Mouse (Mus musculus): Measurements from ENCODE around the gene St6gal1.

Gene St6gal1

GRCm38 (mm10) chr16:23299904-23300740 lies 75.6 kb downstream of the St6gal1 start:
- DNase-seq (ENCODE audit: low read depth): no peak

DNA sequence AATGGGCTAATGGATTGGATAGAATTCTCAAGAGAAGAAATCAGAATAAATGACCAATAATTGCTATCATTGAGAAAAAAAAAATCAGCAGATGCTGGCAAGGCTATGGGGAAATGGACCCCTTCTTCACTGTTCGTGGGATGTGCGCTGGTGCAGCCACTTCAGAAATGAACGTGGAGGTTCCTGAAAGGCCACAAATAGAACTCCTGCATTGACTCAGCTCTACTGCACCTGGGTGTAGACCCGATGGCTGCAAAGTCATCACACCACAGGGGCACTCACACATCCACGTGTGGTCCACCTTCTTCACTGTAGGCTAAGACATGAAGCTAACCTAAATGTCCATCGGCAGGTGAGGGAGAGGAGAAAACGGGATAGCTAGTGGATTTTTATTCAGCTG lies 77.2 kb downstream of the St6gal1 start:
- no peak for DNase-seq (ENCODE audit: low read depth)

- peak; percentile 76 for DNase-seq (ENCODE audit: low read depth)
Measured at GRCm38 (mm10) chr16:23305830-23306623, 81.5 kb downstream of the St6gal1 start.

GRCm38 (mm10) chr16:23307142-23307968 lies 82.8 kb downstream of the St6gal1 start:
- DNase-seq (ENCODE audit: low read depth): no peak

DNA sequence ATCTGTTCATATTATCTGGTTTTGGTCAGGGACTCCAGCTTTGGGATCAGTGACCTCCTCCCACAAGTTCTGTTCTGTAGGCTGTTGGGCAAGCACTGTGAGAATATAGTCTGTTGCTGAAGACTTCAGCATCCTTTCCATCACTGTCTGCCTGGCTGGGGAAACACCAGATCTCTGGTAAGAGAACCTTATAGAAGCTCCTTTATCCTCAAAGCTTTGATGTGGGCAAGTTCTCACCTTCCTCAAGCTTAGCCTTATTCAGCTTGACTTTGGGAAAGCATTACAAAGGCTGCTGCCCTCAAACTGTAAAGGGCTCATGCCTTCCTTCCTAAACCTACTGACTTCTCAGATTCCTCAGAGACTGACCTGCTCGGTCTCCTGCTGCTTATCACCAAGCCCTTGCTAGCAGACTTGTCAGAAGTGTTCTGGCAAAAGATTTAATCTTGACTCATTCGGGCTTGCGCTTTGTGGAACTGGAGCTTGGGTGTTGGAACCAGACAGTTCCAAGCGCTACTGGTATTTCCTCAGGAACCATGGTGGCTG lies 83.5 kb downstream of the St6gal1 start:
- no peak for DNase-seq (ENCODE audit: low read depth)

- DNase-seq (ENCODE audit: low read depth): no peak
Measured at GRCm38 (mm10) chr16:23309080-23309479, 84.5 kb downstream of the St6gal1 start.

DNA sequence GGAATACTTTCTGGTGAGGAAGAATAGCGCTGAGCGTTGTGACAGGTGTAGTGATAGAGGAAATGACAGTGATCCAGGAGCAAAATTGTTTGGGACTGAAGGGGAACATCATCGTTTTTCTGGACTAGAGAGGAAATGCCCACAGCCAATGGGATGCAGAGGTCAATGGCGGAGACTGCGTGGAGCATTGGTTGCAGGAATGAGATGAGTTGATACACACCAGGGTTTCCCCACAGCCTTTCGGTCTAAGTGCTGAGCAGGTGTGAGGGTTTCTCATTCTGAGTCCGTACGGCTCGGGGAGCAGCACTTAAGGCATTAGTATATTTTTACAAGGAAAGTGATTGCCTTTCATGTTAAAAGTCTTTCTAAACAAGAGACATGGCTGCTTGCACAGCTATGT lies 88.1 kb downstream of the St6gal1 start:
- DNase-seq (ENCODE audit: low read depth): no peak

DNA sequence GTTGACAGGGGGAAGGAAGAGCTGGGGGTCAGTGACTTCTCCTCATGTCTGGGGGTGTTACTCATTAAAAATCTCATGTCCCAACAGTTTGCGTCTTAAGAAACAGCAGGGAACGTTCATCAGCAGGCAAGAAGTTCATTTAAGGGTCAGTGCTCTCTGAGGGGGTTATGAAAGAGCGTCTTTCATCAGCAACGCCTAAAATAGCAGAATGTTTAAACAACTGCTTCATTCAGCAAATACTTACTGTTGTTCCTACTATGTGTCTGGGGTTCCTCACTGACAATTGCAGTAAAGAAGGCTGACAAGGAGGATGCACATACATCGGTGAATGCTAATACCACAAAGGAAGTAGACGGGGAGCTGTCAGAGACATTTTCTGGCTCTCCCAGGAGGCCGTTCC lies 90.2 kb downstream of the St6gal1 start:
- DNase-seq (ENCODE audit: low read depth): no peak

DNA sequence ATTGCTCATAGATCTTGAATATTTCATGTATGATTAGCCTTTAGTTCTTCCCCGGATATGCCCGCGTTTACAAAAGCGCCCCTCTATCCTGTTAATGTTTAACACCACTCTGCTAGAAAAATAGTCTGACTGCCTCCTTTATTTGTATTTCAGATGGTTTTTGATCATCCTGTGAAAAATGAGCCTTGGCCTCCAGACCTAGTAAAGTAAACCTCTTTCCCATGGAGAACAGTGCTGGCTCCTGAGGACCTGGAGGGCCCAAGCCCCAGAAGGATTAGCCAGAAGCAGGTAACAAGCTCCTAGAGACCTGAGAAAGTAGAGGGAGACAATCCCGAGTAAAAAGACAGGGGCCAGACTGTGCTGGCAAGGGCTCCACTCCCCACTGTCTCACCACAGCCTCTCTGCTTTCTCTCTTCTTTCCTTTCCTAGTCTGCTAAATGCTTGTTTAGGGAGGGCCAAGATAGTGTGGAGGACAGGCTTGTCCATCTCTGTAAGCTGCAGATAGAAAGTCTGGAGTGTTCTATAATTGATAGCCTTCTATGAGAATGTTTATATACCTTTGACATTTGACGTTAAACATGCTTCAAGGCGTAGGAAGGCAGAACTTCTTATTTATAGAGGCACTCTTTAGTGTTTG lies 93.0 kb downstream of the St6gal1 start:
- DNase-seq (ENCODE audit: low read depth): no peak

- DNase-seq (ENCODE audit: low read depth): no peak
Measured at GRCm38 (mm10) chr16:23320025-23320424, 95.5 kb downstream of the St6gal1 start.

DNA sequence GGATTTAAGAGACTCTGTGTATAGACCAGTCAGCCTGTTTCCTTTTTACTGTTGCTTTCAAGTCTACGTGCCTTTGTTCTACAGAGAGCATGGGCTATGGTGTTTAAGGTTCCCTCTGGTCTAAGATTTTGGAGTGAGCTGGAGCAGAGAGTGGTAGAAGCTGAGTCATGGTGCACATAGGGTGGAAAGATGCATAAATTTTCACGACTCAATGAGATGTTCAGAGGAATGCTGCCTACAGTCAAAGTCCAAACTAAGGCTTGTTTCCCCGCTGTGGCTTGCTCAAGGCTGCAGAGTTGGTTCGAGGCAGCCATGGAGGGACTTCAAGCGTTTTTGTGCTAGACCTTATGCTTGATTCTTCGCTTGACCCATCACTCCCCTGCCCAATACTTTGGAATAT lies 96.0 kb downstream of the St6gal1 start:
- no peak for DNase-seq (ENCODE audit: low read depth)

DNA sequence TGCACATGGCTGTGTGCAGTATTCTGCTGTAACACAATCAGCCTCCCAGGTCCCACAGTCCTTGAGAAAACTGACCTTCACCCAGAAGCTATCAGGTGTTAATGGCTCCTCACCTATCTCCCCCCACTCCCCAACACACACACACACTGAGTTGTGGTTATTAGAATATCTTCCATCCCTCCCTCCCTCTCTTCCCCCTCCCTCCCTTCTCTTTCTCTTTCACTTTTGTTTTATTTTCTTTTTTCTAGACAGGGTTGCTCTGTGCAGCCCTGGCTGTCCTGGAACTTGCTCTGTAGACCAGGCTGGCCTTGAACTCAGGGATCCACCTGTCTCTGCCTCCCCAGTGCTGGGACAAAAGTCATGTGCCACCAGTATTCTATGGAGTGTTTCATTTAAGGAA lies 97.9 kb downstream of the St6gal1 start:
- DNase-seq (ENCODE audit: low read depth): no peak

- DNase-seq (ENCODE audit: low read depth): no peak
Measured at GRCm38 (mm10) chr16:23323915-23324314, 99.4 kb downstream of the St6gal1 start.

GRCm38 (mm10) chr16:23324867-23325650 lies 100.5 kb downstream of the St6gal1 start:
- DNase-seq (ENCODE audit: low read depth): no peak

- DNase-seq (ENCODE audit: low read depth): no peak
Measured at GRCm38 (mm10) chr16:23326664-23327063, 102.1 kb downstream of the St6gal1 start.

DNA sequence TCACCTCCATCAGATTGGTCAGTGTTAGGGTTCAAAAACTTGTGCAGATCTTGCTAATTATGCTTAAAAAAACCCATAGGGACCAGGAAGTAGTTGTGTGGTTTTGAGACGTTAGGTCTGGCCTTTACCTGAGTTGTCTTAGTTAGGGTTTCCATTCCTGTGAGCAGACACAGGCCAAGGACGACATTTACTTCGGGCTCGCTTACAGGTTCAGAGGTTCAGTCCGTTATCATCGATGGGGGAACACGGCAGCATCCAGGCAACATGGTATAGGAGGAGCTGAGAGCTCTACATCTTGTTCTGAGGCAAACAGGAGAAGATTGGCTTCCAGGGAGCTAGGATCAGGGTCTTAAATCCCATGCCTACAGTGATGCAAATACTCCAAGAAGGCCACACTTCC lies 102.7 kb downstream of the St6gal1 start:
- DNase-seq (ENCODE audit: low read depth): no peak

DNA sequence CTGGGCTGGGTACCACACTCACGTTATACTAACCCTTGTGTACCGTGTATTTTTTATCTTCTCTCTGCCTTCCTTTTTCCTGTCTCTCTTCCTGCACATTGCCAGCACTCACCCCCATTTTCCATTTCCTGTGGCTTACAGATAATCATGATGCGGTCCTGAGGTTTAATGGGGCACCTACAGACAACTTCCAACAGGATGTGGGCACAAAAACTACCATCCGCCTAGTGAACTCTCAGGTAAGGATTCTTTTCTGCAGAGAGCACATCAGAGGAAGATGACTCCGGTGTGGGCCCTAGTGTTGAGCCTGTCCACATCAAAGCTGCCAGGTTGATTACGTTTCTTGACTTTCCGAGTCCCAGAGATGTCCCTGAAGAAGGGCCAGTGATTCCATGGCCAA lies 103.7 kb downstream of the St6gal1 start:
- DNase-seq (ENCODE audit: low read depth): no peak

DNA sequence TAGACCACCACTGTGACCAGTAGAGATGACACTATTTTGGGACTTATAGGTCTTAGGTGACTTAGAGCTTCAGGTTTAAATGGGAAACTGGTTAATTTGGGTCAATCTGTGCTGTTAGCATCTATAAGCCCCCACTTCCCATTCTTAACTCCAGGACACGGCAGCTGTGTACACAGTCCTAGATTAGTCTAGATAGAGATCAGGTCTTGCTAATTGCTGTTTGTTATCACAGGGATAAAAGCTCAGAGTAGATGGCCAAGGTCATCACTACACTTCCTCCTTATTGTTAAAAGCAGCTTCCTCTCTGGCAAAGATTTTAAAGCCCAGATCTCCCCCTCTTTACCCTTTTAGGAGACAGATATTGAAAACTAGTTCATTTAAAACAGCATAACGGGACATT lies 107.6 kb downstream of the St6gal1 start:
- DNase-seq (ENCODE audit: low read depth): no peak

DNA sequence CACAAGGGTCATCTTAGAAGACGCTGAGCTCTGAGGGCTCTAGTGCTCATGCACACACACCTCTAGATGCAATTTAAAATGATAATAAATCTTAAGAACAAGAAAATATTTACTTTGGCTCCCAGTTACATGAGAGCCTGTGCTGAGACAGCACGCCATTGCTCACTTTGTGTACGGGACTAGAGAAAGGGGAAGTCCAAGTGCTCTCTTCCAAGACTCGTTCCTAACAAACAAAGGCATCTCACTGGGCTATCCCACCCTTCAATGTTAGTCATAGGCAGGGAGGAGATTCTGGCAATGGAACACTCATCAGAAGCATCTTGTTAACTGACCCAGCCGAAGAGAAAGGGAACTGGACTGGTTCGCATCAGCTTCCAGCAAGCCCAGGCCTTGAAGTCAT lies 108.1 kb downstream of the St6gal1 start:
- no peak for DNase-seq (ENCODE audit: low read depth)

GRCm38 (mm10) chr16:23333875-23334551 lies 109.5 kb downstream of the St6gal1 start:
- no peak for DNase-seq (ENCODE audit: low read depth)

All from fibroblast of lung, adult 2 months (primary cell).